Mouse (Mus musculus): ENCODE measurements around the gene Clasp1.

The Clasp1 gene

DNA sequence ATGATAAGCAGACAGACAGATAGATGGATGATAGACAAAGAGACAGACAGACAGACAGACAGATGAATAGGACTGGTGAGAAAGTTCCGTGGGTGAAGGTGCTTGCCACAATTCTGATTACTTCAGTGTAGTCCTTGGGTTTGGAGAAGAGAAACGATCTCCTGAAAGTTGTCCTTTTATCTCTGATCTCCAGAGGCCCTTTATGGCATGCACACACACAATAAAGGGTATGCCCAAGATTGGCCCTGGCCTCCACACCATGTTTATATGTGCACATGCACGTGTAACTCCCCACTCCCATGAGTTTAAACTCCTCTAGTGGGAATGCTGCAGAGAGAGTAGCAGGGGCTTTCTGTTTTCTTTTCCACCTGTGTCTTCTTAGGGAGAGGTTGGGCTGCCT is 14.6 kb downstream of the Clasp1 start:
- no peak for DNase-seq (ENCODE audit: low spot score)

DNA sequence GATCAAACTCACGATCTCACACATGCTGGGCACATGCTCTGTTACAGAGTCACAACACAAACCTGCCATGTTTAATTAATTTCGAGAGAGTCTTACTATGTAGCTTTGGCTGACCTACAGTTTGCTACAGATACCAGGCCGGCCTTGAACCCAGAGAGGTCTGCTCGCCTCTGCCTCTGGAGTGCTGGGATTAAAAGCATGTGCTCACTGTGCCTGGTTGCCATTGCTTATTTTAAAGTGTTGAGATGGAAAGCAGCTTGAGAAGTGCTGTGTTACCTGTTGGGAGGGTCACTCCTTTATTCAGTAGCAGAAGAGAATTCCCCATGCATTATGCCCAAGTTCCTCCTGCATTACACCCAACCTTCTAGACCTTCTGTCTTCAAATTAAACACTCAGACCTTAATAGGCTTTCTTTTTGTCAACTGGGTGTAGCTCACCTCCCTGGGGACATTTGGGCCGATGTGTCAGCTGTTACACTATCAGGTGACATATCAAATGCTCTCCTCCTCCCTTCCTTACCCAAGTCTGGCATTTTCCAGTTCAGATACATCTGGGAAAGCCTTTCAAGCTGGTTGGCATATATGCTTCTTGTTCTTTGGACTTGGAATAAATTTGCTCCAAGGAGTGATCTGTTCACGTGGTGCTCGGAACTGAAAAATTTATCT is 18.9 kb downstream of the Clasp1 start:
- no peak for DNase-seq (ENCODE audit: low spot score)

- DNase-seq (ENCODE audit: low spot score): no peak
Measured at GRCm38 (mm10) chr1:118409249-118409648, 20.4 kb downstream of the Clasp1 start.

DNA sequence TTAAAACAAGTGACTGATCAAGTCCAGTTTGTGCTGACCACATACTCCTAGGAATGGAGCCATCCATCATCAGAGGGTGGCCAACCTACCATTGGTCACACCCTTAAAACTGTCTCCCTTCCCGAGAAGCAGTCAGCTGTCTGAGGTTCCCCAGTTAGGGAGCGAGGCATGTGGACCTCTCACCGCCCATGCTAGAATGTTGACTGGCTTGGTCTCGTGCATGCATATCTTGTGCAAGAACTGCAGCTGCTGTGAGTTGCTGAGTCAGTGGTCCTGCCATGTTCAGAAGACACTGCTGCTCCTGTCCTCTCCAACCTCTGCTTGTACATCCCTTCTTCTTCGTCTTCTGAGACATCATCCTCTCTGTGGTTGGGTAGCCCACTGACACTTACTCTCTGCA is 22.0 kb downstream of the Clasp1 start:
- no peak for DNase-seq (ENCODE audit: low spot score)

GRCm38 (mm10) chr1:118413169-118413568 is 24.3 kb downstream of the Clasp1 start:
- no peak for DNase-seq (ENCODE audit: low spot score)

DNA sequence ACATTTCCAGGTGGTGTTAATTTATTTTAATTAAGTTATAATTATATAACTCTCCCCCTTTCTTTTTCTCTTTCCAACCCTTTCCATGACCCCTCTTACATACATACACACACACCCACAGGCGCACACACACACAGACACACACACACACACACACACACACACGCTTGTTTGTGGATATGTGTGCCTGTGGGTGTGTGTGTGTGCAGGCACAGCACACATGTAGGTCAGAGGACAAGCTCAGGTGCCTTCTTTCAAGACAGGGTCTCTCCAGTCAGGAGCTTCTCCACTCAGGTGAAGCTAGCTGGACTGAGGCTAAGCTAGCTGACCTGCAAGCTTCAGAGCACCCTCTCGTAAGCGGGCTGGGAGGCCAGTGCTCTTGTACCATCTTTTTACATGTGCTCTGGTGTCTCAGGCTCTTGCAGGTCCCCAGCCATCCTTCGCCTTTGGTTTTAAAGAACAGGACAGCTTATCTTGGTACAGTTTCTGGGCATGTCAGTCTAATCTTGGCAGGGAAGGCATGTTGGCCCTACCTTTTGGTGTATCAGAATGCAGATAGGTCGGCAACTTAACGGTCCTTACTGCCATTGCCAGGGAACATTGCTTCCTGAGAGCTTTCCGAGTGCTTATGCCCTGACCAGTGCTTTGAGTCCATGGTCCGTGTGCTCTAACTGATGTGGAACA is 28.3 kb downstream of the Clasp1 start:
- DNase-seq (ENCODE audit: low spot score): no peak

DNA sequence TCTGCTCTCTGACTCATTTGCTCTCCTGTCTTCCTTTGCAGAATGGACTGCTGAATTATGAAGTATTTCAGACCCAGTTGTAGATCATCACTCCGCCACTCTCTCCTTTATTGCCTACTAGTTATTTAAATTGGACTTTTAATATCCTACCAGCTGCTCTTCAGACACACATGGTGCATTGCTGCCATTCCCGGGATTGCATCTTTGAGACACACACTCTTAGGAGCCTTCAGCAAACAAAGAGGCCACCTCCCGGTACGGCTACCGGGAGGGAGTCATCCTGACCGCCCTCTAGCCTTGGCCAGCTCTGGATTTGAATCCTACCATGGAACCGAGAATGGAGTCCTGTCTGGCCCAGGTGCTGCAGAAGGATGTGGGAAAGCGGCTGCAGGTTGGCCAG is 30.5 kb downstream of the Clasp1 start:
- DNase-seq (ENCODE audit: low spot score): no peak

- DNase-seq (ENCODE audit: low spot score): no peak
Measured at GRCm38 (mm10) chr1:118421149-118421548, 32.3 kb downstream of the Clasp1 start.

DNA sequence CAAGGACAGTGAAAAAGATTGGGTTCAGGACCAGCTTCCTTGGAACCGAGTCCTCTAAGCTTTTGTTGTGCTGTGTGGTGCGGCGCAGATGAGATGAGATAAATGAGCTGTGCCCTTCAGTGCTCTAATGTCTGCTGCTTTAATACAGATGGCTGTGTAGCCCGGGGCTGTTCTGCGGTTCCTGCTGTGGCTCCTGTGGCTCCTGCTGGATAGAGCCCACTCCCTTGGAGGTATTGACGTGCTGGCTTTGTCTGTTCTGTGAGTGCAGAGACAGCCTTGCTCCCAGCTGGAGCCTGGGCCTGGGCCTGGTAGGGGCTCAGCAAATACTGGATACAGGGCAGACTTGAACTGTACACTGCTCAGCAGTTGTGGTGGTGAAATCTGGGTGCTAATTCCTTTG is 34.0 kb downstream of the Clasp1 start:
- no peak for DNase-seq (ENCODE audit: low spot score)

GRCm38 (mm10) chr1:118425982-118426381 is 37.1 kb downstream of the Clasp1 start:
- DNase-seq (ENCODE audit: low spot score): no peak

DNA sequence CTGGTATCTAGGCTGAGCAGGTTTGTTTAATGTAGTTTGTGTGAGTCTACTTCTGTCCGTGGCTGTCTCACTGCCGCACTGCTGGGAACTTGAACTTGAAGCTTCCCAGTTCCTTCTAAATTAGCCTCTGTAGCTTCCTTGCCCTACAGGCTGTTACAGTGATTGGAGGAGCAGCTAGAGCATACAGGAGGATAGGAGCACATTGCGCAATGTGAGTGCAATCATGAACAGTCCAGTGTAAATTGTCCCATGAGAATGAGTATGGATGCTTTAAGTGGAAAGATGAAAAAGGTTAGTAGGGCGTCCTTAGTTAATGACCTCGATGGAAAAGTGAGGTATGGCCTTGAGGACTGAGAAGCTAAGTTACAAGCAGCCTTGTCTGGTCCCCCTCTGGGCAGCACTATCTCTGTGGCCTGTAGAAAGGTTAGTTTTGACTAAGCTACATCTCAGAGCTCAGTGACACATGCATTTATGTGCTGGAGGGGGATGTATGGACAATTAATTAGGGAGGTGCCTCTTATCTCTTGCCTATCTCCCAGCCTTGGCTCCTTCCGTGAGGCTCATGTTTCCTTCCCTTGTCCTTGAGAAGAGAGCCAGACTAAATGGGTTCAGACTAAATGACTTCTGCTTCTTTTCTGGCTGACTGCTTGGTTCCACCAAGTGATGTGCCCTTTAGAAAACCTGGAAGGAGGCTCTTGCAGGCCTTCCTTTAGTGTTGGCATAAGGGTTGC is 39.7 kb downstream of the Clasp1 start:
- no peak for DNase-seq (ENCODE audit: low spot score)

DNA sequence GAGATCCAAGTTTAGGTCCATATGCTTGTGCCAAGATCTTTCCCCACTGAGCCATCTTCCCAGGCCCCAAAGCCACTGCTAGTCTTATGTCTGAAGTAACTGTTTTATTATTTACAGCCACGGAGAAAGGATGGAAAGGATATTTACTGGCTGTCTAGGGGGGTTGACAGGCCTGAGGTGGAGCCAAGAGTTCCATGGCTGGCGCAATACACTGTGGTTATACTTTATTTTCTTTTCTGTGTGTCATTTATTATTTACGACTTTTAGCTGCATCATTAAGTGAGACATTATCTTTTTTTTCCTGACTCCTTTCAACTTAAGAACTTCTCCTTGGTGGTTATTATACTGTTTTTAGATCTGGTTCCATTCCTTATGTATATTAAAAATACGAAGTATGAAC is 42.7 kb downstream of the Clasp1 start:
- DNase-seq (ENCODE audit: low spot score): no peak

DNA sequence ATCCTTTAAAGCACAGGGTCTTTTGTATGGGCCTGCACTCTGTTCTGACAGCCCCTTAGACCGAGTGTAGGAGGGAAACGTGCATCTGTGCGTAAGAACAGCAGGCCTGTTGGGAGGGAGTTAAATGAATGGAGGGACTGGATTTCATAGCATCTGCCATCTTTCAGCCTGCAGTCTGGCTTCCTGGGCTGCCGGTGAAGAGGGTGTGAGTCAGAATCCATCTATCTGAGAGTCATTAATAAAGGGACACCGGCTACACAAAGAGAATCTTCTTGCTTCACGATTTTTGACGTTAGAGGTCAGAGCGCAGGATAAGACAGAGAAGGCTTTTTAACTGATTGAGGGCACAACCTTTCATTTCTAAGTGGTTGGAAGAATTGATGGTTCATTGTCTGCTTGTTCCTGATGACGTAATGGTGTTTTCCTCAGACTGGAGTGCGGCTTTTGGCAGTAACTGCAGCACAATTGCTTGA is 46.2 kb downstream of the Clasp1 start:
- no peak for DNase-seq (ENCODE audit: low spot score)

DNA sequence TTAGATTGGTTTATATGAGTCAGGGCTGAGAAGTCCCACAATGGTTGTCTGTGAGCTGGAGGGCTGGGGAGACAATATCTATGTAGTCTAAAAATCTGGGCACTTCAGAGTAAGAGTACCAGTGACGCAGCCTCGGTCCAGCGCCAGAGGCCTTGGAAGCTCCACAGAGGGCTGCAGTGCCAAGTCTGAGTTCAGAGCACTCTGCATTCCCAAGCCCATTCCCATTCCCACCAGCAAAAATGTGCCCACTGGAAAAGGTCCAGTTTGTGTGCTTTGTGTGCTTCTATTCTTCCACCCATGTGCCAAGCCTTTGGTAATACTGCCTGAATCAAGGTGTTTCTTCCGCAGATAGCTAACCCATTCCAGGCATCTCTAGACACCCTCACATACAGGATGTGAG is 49.0 kb downstream of the Clasp1 start:
- no peak for DNase-seq (ENCODE audit: low spot score)

GRCm38 (mm10) chr1:118438332-118438731 is 49.5 kb downstream of the Clasp1 start:
- DNase-seq (ENCODE audit: low spot score): no peak

GRCm38 (mm10) chr1:118440547-118440946 is 51.7 kb downstream of the Clasp1 start:
- DNase-seq (ENCODE audit: low spot score): no peak

GRCm38 (mm10) chr1:118444420-118444819 is 55.6 kb downstream of the Clasp1 start:
- DNase-seq (ENCODE audit: low spot score): no peak

- DNase-seq (ENCODE audit: low spot score): no peak
Measured at GRCm38 (mm10) chr1:118444988-118445387, 56.1 kb downstream of the Clasp1 start.

- DNase-seq (ENCODE audit: low spot score): no peak
Measured at GRCm38 (mm10) chr1:118445441-118445840, 56.6 kb downstream of the Clasp1 start.

GRCm38 (mm10) chr1:118446006-118446405 is 57.1 kb downstream of the Clasp1 start:
- DNase-seq (ENCODE audit: low spot score): no peak

DNA sequence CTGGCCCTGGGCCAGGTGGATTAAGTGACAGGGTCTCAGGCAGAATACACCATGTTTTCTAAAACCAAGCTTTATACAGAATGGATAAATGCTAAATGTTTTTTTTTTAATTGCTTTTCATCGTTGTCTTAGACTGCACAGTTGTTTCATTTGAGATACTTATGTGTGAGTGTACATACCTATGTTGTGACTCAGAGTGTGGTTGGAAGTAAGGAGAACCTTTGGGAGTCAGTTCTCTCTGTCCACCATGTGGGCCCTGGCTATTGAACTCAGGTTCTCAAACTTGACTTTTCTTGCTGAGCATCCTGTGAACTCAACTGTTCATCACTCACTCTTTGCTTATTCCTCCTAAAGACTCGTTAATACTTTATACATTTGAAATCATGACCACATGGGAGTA is 58.3 kb downstream of the Clasp1 start:
- no peak for DNase-seq (ENCODE audit: low spot score)

- DNase-seq (ENCODE audit: low spot score): no peak
Measured at GRCm38 (mm10) chr1:118448214-118448613, 59.4 kb downstream of the Clasp1 start.

- DNase-seq (ENCODE audit: low spot score): no peak
Measured at GRCm38 (mm10) chr1:118450891-118451450, 62.1 kb downstream of the Clasp1 start.
